Mouse (Mus musculus): ENCODE data around the gene Slc12a8. TPM values are rescaled to one million over a fixed set of nuclear protein-coding genes. Genes with fewer than 3 reads are reported as not detected.
A peak's percentile ranks its signal among the peaks of the same experiment; 100 is the strongest.

Slc12a8 gene
- total and polyA plus RNA-seq, 3 experiments: 12.2 to 17.4 (median 16.5) TPM

DNA sequence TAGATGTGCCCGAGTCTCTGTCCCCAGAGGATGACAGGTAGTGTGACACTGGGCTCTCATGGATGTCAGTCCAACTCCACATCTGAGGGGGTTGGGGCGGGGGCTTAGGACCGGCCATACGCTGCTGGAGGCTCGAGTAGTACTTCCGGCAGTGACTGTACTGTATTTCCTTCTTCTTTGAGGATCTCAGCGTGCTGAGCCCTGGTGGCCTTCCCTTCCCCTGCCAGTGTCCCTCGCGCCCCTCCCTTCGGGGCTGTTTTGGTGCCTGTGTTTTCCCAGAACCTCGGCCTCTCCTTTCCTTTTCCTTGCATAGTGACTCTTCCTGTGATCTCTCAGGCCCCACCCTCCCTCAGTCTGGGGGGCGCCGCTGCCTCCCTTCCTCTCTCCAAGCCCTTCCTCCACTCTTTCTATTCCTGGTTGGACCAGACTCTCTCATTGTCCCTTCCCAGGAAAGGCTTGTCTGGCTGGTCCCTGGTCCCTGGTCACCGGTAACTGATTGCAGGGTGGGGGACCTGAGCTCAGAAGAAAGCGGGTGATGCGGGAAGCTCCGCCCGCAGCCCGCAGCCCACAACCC, 66.8 kb downstream of the Slc12a8 start:
- TF ChIP-seq MAFK (IDR thresholded peaks at IDR 0.05; ENCODE audit: insufficient replicate concordance, low read length) (no peak), RCOR1 (conservative IDR thresholded peaks at IDR 0.05; ENCODE audit: low read depth, low read length) (no peak), MAX (IDR thresholded peaks at IDR 0.05; ENCODE audit: low read length) (no peak), NELFE (IDR thresholded peaks at IDR 0.05; ENCODE audit: low read depth, low read length) (peak; percentile 61), UBTF (IDR thresholded peaks at IDR 0.05; ENCODE audit: low read depth, low read length) (0 out of 2 replicates have a peak, but pooled peaks have one; percentile 44), IRF4 (IDR thresholded peaks at IDR 0.05; ENCODE audit: low read depth, low read length) (peak; percentile 50; the same call in 1 of the 2 replicates), ZKSCAN1 (IDR thresholded peaks at IDR 0.05; ENCODE audit: borderline replicate concordance, low read depth, low read length) (no peak), CHD2 (IDR thresholded peaks at IDR 0.05; ENCODE audit: low read length) (peak; percentile 13; the same call in 1 of the 2 replicates), PAX5 (IDR thresholded peaks at IDR 0.05; ENCODE audit: low read length) (no peak), SMC3 (IDR thresholded peaks at IDR 0.05; ENCODE audit: low read depth, low read length) (no peak), MYC (IDR thresholded peaks at IDR 0.05; ENCODE audit: low read depth, low read length) (no peak), MAZ (IDR thresholded peaks at IDR 0.05; ENCODE audit: low read depth, low read length) (peak; percentile 84; the same call in 1 of the 2 replicates), SIN3A (IDR thresholded peaks at IDR 0.05; ENCODE audit: low read length) (0 out of 2 replicates have a peak, but pooled peaks have one; percentile 25), CHD1 (IDR thresholded peaks at IDR 0.05; ENCODE audit: low read depth, low read length) (no peak), HCFC1 (IDR thresholded peaks at IDR 0.05; ENCODE audit: low read depth, low read length) (no peak; the same call in 1 of the 2 replicates), ELF1 (IDR thresholded peaks at IDR 0.05; ENCODE audit: low read depth, low read length) (peak; percentile 66), MEF2A (IDR thresholded peaks at IDR 0.05; ENCODE audit: borderline replicate concordance, low read depth, low read length) (peak; percentile 43; the same call in 1 of the 2 replicates), USF1 (IDR thresholded peaks at IDR 0.05; ENCODE audit: low read depth, low read length) (no peak), MXI1 (IDR thresholded peaks at IDR 0.05; ENCODE audit: low read depth, low read length) (peak; percentile 75; the same call in 1 of the 2 replicates), NRF1 (IDR thresholded peaks at IDR 0.05; ENCODE audit: low read depth, low read length) (no peak), TCF12 (IDR thresholded peaks at IDR 0.05; ENCODE audit: low read depth, low read length) (peak; percentile 46), BHLHE40 (IDR thresholded peaks at IDR 0.05; ENCODE audit: low read depth, low read length) (no peak), ZMIZ1 (IDR thresholded peaks at IDR 0.05; ENCODE audit: low read depth, low read length) (peak; percentile 64; the same call in 1 of the 2 replicates)
- H3K27ac ChIP-seq (ENCODE audit: insufficient read depth, low read depth): peak overlapping the region; percentile 76

More for the DNA sequence above, 66.8 kb downstream of the Slc12a8 start:
- H3K79me2 ChIP-seq (replicated peaks; ENCODE audit: control insufficient read depth, extremely low read depth, insufficient read depth, poor library complexity, severe bottlenecking): no peaks in the 10 kb centered on the region; the same call in 1 of the 2 replicates
- H3K9me3 ChIP-seq (replicated peaks; ENCODE audit: low read length): peaks cover 4% of the 10 kb centered on the region
- dilution Hi-C loops (cut with MboI; ENCODE audit: extremely low pct_ligation_motif_present, extremely low pct_unique_long_range_greater_than_20kb, low sequenced_read_pairs) (no loop called here), in situ Hi-C loops (cut with MboI; ENCODE audit: low pct_ligation_motif_present, low pct_unique_long_range_greater_than_20kb, low sequenced_read_pairs) (no loop called here)
- H3K4me2 ChIP-seq (ENCODE audit: insufficient read depth, low read depth, poor library complexity, severe bottlenecking): peak overlapping the region; percentile 84
- peaks cover 0 to 21% of the 10 kb centered on the region in 2 experiments for H3K36me3 ChIP-seq (replicated peaks in 1 of 2; ENCODE audit: control insufficient read depth in 1 of 2, insufficient read depth in 1 of 2, low read length in 1 of 2)
- peak; percentile 64 for DNase-seq (ENCODE audit: extremely low read depth)
- H3K9ac ChIP-seq (ENCODE audit: insufficient read depth, low read depth): peak overlapping the region; percentile 64
- peaks cover 18 to 59% of the 10 kb centered on the region in 2 experiments for H3K4me1 ChIP-seq (ENCODE audit: control insufficient read depth in 1 of 2, insufficient read depth in 2 of 2)
- peak overlapping the region; percentile 37 to 60 (median 39) for H3K4me3 ChIP-seq (replicated peaks in 1 of 3; ENCODE audit: low read depth in 2 of 3, low read length in 2 of 3, poor library complexity in 1 of 3)
- H3K27me3 ChIP-seq (replicated peaks): no peaks in the 10 kb centered on the region
